Mouse (Mus musculus) embryonic facial prominence, embryonic 13.5 days (tissue): ENCODE results near the gene B3galt1. TPM values are rescaled to one million over a fixed set of nuclear protein-coding genes. Genes with fewer than 3 reads are reported as not detected.

Experiments
- ATAC-seq: fragments of 200-750 bp; cut with Nextera tagmentation; 2 replicates; pipeline ENCODE4 v1.8.0; 2017; ENCODE audit warnings: low read depth; ENCODE audit not compliant: insufficient number of reproducible peaks, insufficient read depth, low FRiP score, low TSS enrichment
- H3K27ac ChIP-seq: fragments of 300-500 bp; sonication (generic); 2 replicates; pipeline ENCODE4 v1.5.1; 2015; ENCODE audit warnings: moderate library complexity, mild to moderate bottlenecking, inconsistent platforms
- H3K27me3 ChIP-seq: fragments of 300-500 bp; sonication (generic); 2 replicates; pipeline ENCODE4 v1.6.1; 2015; ENCODE audit warnings: mild to moderate bottlenecking, inconsistent platforms
- H3K36me3 ChIP-seq: fragments of 300-500 bp; sonication (generic); 2 replicates; pipeline ENCODE4 v1.6.1; 2015; ENCODE audit warnings: mild to moderate bottlenecking, inconsistent platforms
- H3K4me1 ChIP-seq: fragments of 300-500 bp; sonication (generic); 2 replicates; pipeline ENCODE4 v1.6.1; 2015; ENCODE audit warnings: inconsistent platforms
- H3K4me2 ChIP-seq: fragments of 300-500 bp; sonication (generic); 2 replicates; pipeline ENCODE4 v1.6.1; 2015; ENCODE audit warnings: moderate library complexity, mild to moderate bottlenecking, inconsistent platforms
- H3K4me3 ChIP-seq: fragments of 300-500 bp; sonication (generic); 2 replicates; pipeline ENCODE4 v1.5.1; 2015; ENCODE audit warnings: mild to moderate bottlenecking, inconsistent platforms
- H3K9ac ChIP-seq: fragments of 300-500 bp; sonication (generic); 2 replicates; pipeline ENCODE4 v1.6.1; 2015; ENCODE audit warnings: mild to moderate bottlenecking, inconsistent platforms
- H3K9me3 ChIP-seq: fragments of 300-500 bp; sonication (generic); 2 replicates; pipeline ENCODE4 v1.6.1; 2016; ENCODE audit warnings: inconsistent platforms
- WGBS: fragments of 180-500 bp; shearing (Covaris S2); methylation state at CpG from one replicate; pipeline ENCODE4 v1.1.7; 2015; ENCODE audit warnings: mixed read lengths; 5-methylcytosine and 5-hydroxymethylcytosine counted together
- polyA plus RNA-seq: library from polyadenylated mRNA; unstranded; fragments of >200 nt; fragmentation: Nextera tagmentation; extraction: Ambion mirVana; gene quantifications from 2 replicates; pipeline ENCODE4 v1.2.1, GENCODE M21; 2015

Gene B3galt1
- polyA plus RNA-seq, 1 experiment from 2014 or later: 8.5 TPM

GRCm38 (mm10) chr2:67858340-67858739 is 292.7 kb downstream of the B3galt1 start:
- no peak overlapping the region for H3K4me3 ChIP-seq
- H3K36me3 ChIP-seq: no peaks in the 10 kb centered on the region
- no peak overlapping the region for H3K27ac ChIP-seq
- ATAC-seq: no peak
- WGBS: 91% methylated on average over 2 of the region's 2 CpGs
- H3K9me3 ChIP-seq: no peaks in the 10 kb centered on the region
- no peaks in the 10 kb centered on the region for H3K27me3 ChIP-seq
- no peak overlapping the region for H3K9ac ChIP-seq
- no peak overlapping the region for H3K4me2 ChIP-seq
- H3K4me1 ChIP-seq: no peaks in the 10 kb centered on the region

DNA sequence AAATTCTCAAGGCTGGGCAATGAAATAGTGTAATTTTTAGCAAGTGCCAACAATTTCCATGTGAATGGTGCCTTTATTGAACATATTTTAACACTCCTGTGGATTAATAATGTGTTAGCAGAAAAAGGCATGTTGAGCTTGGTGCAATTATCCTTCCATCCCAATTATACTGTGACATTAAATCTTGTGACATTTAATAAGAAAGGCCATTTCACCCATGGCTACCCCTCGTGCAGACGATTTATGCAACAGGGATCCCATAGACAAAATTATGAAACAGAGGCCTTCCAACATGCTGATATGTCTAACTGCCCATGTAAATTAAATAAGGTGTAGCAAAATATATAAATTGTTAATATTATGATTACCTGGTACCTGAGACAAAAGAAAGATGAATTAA is 293.3 kb downstream of the B3galt1 start:
- no peak overlapping the region for H3K4me2 ChIP-seq
- ATAC-seq: no peak
- H3K27ac ChIP-seq: no peak overlapping the region
- H3K27me3 ChIP-seq: no peaks in the 10 kb centered on the region
- no peaks in the 10 kb centered on the region for H3K9me3 ChIP-seq
- no peak overlapping the region for H3K9ac ChIP-seq
- 76% methylated on average over 2 of the region's 2 CpGs for WGBS
- no peak overlapping the region for H3K4me3 ChIP-seq
- H3K36me3 ChIP-seq: no peaks in the 10 kb centered on the region
- no peaks in the 10 kb centered on the region for H3K4me1 ChIP-seq

- H3K4me3 ChIP-seq: no peak overlapping the region
- H3K27ac ChIP-seq: no peak overlapping the region
- H3K9me3 ChIP-seq: no peaks in the 10 kb centered on the region
- H3K36me3 ChIP-seq: no peaks in the 10 kb centered on the region
- H3K4me1 ChIP-seq: no peaks in the 10 kb centered on the region
- H3K4me2 ChIP-seq: no peak overlapping the region
- no peaks in the 10 kb centered on the region for H3K27me3 ChIP-seq
- 55% methylated on average over 3 of the region's 3 CpGs for WGBS
- ATAC-seq: no peak
- H3K9ac ChIP-seq: no peak overlapping the region
Measured at GRCm38 (mm10) chr2:67873368-67873767, 307.7 kb downstream of the B3galt1 start.

DNA sequence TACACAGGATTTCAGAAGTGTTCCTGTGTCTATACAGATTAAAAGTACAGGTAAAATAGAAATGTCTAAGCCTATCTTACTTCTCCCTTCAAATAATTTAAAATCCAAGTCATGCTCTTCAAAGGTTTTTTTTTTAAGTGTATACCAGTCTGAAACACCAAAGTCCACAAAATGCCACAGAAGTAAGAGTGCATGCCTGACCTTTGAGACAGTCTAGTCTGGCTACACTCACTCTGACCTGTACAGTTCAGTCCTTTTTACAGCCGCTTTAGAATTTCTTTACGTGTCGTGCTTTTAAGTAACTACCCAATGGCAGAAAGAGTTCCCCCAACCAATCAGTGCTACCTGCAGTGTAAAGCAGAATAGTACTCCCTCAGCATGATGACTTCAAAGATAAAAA is 314.2 kb downstream of the B3galt1 start:
- no peak overlapping the region for H3K4me2 ChIP-seq
- 84% methylated on average over 3 of the region's 3 CpGs for WGBS
- H3K4me1 ChIP-seq: no peaks in the 10 kb centered on the region
- H3K36me3 ChIP-seq: no peaks in the 10 kb centered on the region
- H3K27me3 ChIP-seq: no peaks in the 10 kb centered on the region
- H3K4me3 ChIP-seq: no peak overlapping the region
- ATAC-seq: no peak
- H3K9ac ChIP-seq: no peak overlapping the region
- H3K9me3 ChIP-seq: no peaks in the 10 kb centered on the region
- no peak overlapping the region for H3K27ac ChIP-seq

DNA sequence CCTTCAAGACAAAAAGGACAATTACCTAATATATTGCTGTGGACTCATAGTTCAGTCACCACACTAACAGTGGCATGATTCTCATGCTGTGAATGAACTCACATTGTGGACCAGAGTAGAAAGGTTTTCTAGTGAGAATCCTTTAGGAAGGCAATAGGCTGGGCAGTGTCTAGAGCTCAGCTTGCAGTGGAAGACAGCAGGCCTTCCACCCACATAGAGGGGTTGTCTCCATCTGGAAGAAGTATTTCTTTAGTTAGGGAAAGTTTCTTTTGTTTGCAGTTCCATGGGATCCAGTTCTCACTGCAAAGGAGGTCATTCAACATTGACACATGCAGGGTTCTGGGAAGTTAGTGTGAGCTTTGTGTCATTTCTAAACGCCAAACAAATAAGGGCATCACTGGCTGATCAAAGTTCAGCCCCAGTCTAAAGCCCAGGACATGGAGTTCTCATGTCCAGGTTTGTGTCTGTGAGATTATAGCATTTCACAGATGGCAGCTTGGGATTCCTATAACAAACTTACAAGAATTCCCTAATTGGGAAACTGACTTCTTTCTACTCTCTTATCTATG is 316.1 kb downstream of the B3galt1 start:
- Histone ChIP-seq H3K4me2 (no peak overlapping the region), H3K4me1 (no peaks in the 10 kb centered on the region), H3K9ac (no peak overlapping the region), H3K9me3 (no peaks in the 10 kb centered on the region), H3K27me3 (no peaks in the 10 kb centered on the region), H3K36me3 (no peaks in the 10 kb centered on the region), H3K27ac (no peak overlapping the region), H3K4me3 (no peak overlapping the region)
- no peak for ATAC-seq
- WGBS: 80% methylated on average over 1 of the region's 1 CpGs

- 32% methylated on average over 2 of the region's 2 CpGs for WGBS
- Histone ChIP-seq H3K27ac (no peak overlapping the region), H3K9ac (no peak overlapping the region), H3K4me1 (no peaks in the 10 kb centered on the region), H3K9me3 (no peaks in the 10 kb centered on the region), H3K4me2 (no peak overlapping the region), H3K27me3 (no peaks in the 10 kb centered on the region), H3K36me3 (no peaks in the 10 kb centered on the region), H3K4me3 (no peak overlapping the region)
- ATAC-seq: no peak
Measured at GRCm38 (mm10) chr2:67897956-67898689, 332.5 kb downstream of the B3galt1 start.

- Histone ChIP-seq H3K9ac (no peak overlapping the region), H3K4me1 (no peaks in the 10 kb centered on the region), H3K27me3 (no peaks in the 10 kb centered on the region), H3K36me3 (no peaks in the 10 kb centered on the region), H3K4me3 (no peak overlapping the region), H3K27ac (no peak overlapping the region), H3K9me3 (no peaks in the 10 kb centered on the region), H3K4me2 (no peak overlapping the region)
- WGBS: 77% methylated on average over 6 of the region's 6 CpGs
- ATAC-seq: no peak
Measured at GRCm38 (mm10) chr2:67901574-67901973, 335.9 kb downstream of the B3galt1 start.

DNA sequence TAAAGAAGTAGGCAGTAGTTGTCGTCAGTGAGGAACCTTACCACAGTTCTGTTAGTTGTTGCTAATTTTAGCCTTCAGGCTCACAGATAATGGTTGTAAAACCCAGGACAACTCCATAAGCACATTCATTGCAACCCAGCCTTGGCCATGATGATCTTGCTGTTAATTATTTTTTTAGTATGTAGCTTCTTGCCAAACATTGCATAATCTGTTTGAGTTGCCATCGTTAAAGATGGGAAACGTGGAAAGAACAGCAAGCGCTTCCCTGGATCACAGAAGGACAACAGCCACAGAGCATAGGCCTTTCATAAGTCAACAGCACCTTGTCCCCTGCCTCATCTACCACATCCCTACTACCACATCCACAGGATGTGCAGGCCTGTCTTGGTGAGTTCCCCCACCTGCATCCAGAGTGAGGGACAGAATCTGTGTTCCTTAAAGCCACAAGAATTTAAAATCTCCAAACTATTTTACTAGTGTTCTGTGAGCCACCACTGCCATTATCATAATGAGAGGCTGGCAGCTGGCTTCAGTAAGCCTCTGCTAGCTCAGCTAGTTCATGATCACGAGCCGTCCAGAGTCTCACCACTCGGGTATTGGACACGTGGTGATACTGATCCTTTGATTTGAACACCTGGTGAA is 337.1 kb downstream of the B3galt1 start:
- no peaks in the 10 kb centered on the region for H3K4me1 ChIP-seq
- H3K9me3 ChIP-seq: no peaks in the 10 kb centered on the region
- no peaks in the 10 kb centered on the region for H3K36me3 ChIP-seq
- H3K9ac ChIP-seq: no peak overlapping the region
- no peak for ATAC-seq
- no peak overlapping the region for H3K4me2 ChIP-seq
- 79% methylated on average over 8 of the region's 8 CpGs for WGBS
- no peak overlapping the region for H3K27ac ChIP-seq
- no peak overlapping the region for H3K4me3 ChIP-seq
- no peaks in the 10 kb centered on the region for H3K27me3 ChIP-seq

DNA sequence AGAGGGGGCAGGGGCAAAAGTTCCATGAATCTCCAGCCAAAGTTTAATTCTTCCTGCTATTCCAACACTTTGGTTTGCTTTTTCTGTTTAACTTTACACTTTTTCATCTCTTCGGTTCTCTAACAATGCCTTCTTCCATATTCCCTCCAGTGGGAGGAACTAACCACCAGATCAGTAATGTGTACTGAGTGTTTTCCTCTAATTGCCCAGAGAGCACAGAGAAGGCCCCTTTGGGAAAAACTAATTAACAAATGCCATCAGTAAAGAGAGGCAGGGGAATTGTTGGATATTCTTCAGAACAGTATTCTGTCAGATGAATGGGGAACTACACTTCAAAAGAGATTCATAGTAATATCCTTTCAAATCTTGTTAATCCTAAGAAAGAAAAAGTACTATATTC is 338.1 kb downstream of the B3galt1 start:
- WGBS: 68% methylated on average over 1 of the region's 1 CpGs
- no peak overlapping the region for H3K27ac ChIP-seq
- H3K4me2 ChIP-seq: no peak overlapping the region
- no peak overlapping the region for H3K4me3 ChIP-seq
- no peaks in the 10 kb centered on the region for H3K9me3 ChIP-seq
- no peak overlapping the region for H3K9ac ChIP-seq
- ATAC-seq: no peak
- H3K36me3 ChIP-seq: no peaks in the 10 kb centered on the region
- no peaks in the 10 kb centered on the region for H3K4me1 ChIP-seq
- no peaks in the 10 kb centered on the region for H3K27me3 ChIP-seq

GRCm38 (mm10) chr2:67931994-67932393 is 366.3 kb downstream of the B3galt1 start:
- Histone ChIP-seq H3K4me3 (no peak overlapping the region), H3K9me3 (no peaks in the 10 kb centered on the region), H3K4me1 (no peaks in the 10 kb centered on the region), H3K4me2 (no peak overlapping the region), H3K27ac (no peak overlapping the region), H3K27me3 (no peaks in the 10 kb centered on the region), H3K9ac (no peak overlapping the region), H3K36me3 (no peaks in the 10 kb centered on the region)
- ATAC-seq: no peak
- 81% methylated on average over 3 of the region's 3 CpGs for WGBS

- WGBS: 83% methylated on average over 3 of the region's 3 CpGs
- Histone ChIP-seq H3K9ac (no peak overlapping the region), H3K4me1 (no peaks in the 10 kb centered on the region), H3K27me3 (no peaks in the 10 kb centered on the region), H3K36me3 (no peaks in the 10 kb centered on the region), H3K27ac (no peak overlapping the region), H3K9me3 (no peaks in the 10 kb centered on the region), H3K4me3 (no peak overlapping the region), H3K4me2 (no peak overlapping the region)
- no peak for ATAC-seq
Measured at GRCm38 (mm10) chr2:67948408-67948807, 382.7 kb downstream of the B3galt1 start.

- H3K9me3 ChIP-seq: no peaks in the 10 kb centered on the region
- no peak overlapping the region for H3K4me2 ChIP-seq
- no peak for ATAC-seq
- no peak overlapping the region for H3K4me3 ChIP-seq
- H3K9ac ChIP-seq: no peak overlapping the region
- 84% methylated on average over 4 of the region's 4 CpGs for WGBS
- no peaks in the 10 kb centered on the region for H3K36me3 ChIP-seq
- H3K27me3 ChIP-seq: no peaks in the 10 kb centered on the region
- no peaks in the 10 kb centered on the region for H3K4me1 ChIP-seq
- no peak overlapping the region for H3K27ac ChIP-seq
Measured at GRCm38 (mm10) chr2:67956182-67956581, 390.5 kb downstream of the B3galt1 start.
